Mouse (Mus musculus): ENCODE results near the gene Entpd1.

Entpd1 gene

GRCm38 (mm10) chr19:40722137-40723038 is 110.2 kb downstream of the Entpd1 start:
- in situ Hi-C loops (cut with MboI, MseI), result loop anchor here (5.0 to 10.0 kb wide), 3 partner anchors 110 to 1812 kb away; partner anchors contain the start of genes Entpd1 and Tctn3

GRCm38 (mm10) chr19:40723516-40723915 is 111.3 kb downstream of the Entpd1 start:
- in situ Hi-C loops (cut with MboI, MseI), result loop anchor here (5.0 to 10.0 kb wide), 3 partner anchors 111 to 1811 kb away; partner anchors contain the start of genes Entpd1 and Tctn3

- in situ Hi-C loops (cut with MboI, MseI), result loop anchor here (10.0 kb wide), 2 partner anchors 361 to 1809 kb away; no protein-coding TSS in a partner anchor
These were observed 114.0 kb downstream of the Entpd1 start for GRCm38 (mm10) chr19:40726148-40726547.

- in situ Hi-C loops (cut with MboI, MseI), result loop anchor here (10.0 kb wide), 2 partner anchors 362 to 1808 kb away; no protein-coding TSS in a partner anchor
These were observed 114.4 kb downstream of the Entpd1 start for GRCm38 (mm10) chr19:40726614-40727013.

- in situ Hi-C loops (cut with MboI, MseI), result loop anchor here (10.0 kb wide), 2 partner anchors 363 to 1807 kb away; no protein-coding TSS in a partner anchor
These were observed 116.0 kb downstream of the Entpd1 start for GRCm38 (mm10) chr19:40728213-40728612.

GRCm38 (mm10) chr19:40728732-40729420 is 116.7 kb downstream of the Entpd1 start:
- in situ Hi-C loops (cut with MboI, MseI), result loop anchor here (10.0 kb wide), 2 partner anchors 364 to 1806 kb away; no protein-coding TSS in a partner anchor

- in situ Hi-C loops (cut with MboI, MseI), result no loop called here
These were observed 121.2 kb downstream of the Entpd1 start for GRCm38 (mm10) chr19:40733409-40733808.

GRCm38 (mm10) chr19:40733849-40734248 is 121.7 kb downstream of the Entpd1 start:
- in situ Hi-C loops (cut with MboI, MseI), result no loop called here

- in situ Hi-C loops (cut with MboI, MseI), result no loop called here
These were observed 124.7 kb downstream of the Entpd1 start for GRCm38 (mm10) chr19:40736680-40737512.

GRCm38 (mm10) chr19:40737613-40738012 is 125.4 kb downstream of the Entpd1 start:
- in situ Hi-C loops (cut with MboI, MseI), result no loop called here

- in situ Hi-C loops (cut with MboI, MseI), result no loop called here
These were observed 126.6 kb downstream of the Entpd1 start for GRCm38 (mm10) chr19:40738683-40739324.

GRCm38 (mm10) chr19:40746603-40747002 is 134.4 kb downstream of the Entpd1 start:
- in situ Hi-C loops (cut with MboI, MseI), result no loop called here

- in situ Hi-C loops (cut with MboI, MseI), result no loop called here
These were observed 136.4 kb downstream of the Entpd1 start, which contains the start of gene Cc2d2b for GRCm38 (mm10) chr19:40748559-40748958. TSS of gene Cc2d2b (plus strand) at chr19:40748753.

GRCm38 (mm10) chr19:40754311-40754710 is 142.1 kb downstream of the Entpd1 start:
- in situ Hi-C loops (cut with MboI, MseI), result no loop called here

GRCm38 (mm10) chr19:40760071-40760470 is 147.9 kb downstream of the Entpd1 start:
- in situ Hi-C loops (cut with MboI, MseI), result loop anchor here (10.0 kb wide), 1 partner anchor 165 kb away; no protein-coding TSS in a partner anchor

- in situ Hi-C loops (cut with MboI, MseI), result loop anchor here (10.0 kb wide), 1 partner anchor 163 kb away; no protein-coding TSS in a partner anchor
These were observed 150.0 kb downstream of the Entpd1 start for GRCm38 (mm10) chr19:40762023-40762759.

GRCm38 (mm10) chr19:40767189-40767588 is 155.0 kb downstream of the Entpd1 start:
- in situ Hi-C loops (cut with MboI, MseI), result loop anchor here (10.0 kb wide), 1 partner anchor 158 kb away; no protein-coding TSS in a partner anchor

GRCm38 (mm10) chr19:40769341-40769770 is 157.2 kb downstream of the Entpd1 start:
- in situ Hi-C loops (cut with MboI, MseI), result loop anchor here (10.0 kb wide), 1 partner anchor 155 kb away; no protein-coding TSS in a partner anchor

- in situ Hi-C loops (cut with MboI, MseI), result no loop called here
These were observed 176.0 kb downstream of the Entpd1 start for GRCm38 (mm10) chr19:40788004-40788714.
